Mouse (Mus musculus): ENCODE measurements around the gene 2300009A05Rik. TPM values are rescaled to one million over a fixed set of nuclear protein-coding genes. Genes with fewer than 3 reads are reported as not detected.

The 2300009A05Rik gene
- 75.0 and 84.6 TPM in 2 replicates for polyA plus RNA-seq (2015; fragmentation: Nextera tagmentation; extraction: Ambion mirVana)

DNA sequence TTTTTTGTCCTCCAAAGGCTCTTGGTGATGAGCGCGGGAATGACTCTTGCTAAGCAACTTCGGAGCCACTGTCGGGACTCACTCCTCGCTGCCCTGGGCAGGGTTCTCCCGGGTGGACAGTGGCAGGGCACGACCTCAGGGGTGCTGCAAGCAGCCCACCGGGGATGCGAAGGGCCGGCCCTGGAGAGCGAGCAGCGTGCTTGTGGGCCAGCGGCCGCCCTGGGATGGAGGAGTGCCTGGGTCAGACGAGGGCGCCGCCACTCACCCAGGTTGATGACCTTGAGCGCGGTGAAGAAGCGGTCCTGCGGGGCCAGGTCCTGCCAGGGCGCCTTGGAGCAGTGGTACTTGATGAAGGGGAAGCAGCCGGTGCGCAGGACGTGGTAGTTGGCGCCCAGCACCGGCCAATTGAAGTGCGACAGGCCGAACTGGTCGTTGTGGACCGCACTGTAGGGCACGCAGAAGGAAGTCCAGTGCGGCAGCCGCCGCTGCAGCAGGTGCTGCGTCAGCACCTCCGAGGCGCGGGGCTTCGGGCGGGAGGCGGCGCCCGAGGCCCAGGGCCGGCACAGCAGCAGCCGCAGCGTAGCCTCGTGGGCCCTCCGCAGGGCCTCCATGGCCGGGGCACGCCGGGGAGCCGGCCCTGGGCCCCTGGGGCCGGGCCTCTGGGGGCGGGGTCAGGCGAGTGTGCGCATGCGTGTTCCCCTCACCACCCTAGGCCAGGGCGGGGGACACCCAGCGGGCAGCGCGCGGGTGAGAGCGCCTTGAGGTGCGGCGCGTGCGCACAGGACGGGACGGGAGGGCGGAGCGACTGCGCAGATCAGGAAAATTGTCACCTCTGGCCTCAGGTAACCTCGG is at the start of gene 2300009A05Rik:
2300009A05Rik (minus strand) TSS at position 636 of the 852 bp plus-strand sequence.
- WGBS = 2% methylated on average over 72 of the region's 74 CpGs
- Histone ChIP-seq H3K4me2 (peak within 1 kb of the TSS; percentile 85), H3K27ac (replicated peaks) (peak within 1 kb of the TSS; percentile 89), H3K27me3 (replicated peaks) (no peaks in the 10 kb centered on the region), H3K4me3 (replicated peaks) (peak within 1 kb of the TSS; percentile 81), H3K36me3 (no peaks in the 10 kb centered on the region), H3K9ac (replicated peaks) (peak within 1 kb of the TSS; percentile 94), H3K9me3 (replicated peaks) (no peaks in the 10 kb centered on the region), H3K4me1 (peaks cover 13% of the 10 kb centered on the region)
- ATAC-seq (ENCODE audit: low FRiP score) = peak; percentile 96

DNA sequence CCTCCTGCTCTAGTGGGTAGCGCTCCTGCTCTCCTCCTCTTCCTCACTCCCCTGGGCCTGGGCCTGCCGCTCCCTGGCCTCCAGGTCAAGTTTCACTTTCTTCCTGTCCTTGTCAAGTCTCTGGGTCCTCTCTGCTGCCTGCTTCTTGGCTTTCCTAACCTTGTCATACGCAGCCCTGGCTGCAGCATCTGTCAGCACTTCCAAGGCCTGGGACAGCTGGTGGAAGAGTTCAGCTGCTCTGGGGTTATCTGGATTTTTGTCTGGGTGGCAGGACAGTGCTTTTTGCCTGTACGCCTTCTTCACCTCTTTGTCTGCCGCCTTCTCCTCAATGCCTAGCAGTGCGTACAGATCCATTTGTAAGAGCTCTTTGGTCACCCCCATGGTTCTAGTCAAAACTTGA is 44.6 kb upstream of the 2300009A05Rik start:
- H3K27ac ChIP-seq (replicated peaks) = no peak overlapping the region
- no peak overlapping the region for H3K4me2 ChIP-seq
- H3K9ac ChIP-seq (replicated peaks) = no peak overlapping the region
- H3K4me1 ChIP-seq = no peaks in the 10 kb centered on the region
- H3K9me3 ChIP-seq (replicated peaks) = no peaks in the 10 kb centered on the region
- no peaks in the 10 kb centered on the region for H3K36me3 ChIP-seq
- WGBS = 87% methylated on average over 6 of the region's 6 CpGs
- ATAC-seq (ENCODE audit: low FRiP score) = no peak
- H3K4me3 ChIP-seq (replicated peaks) = no peak overlapping the region
- H3K27me3 ChIP-seq (replicated peaks) = no peaks in the 10 kb centered on the region

DNA sequence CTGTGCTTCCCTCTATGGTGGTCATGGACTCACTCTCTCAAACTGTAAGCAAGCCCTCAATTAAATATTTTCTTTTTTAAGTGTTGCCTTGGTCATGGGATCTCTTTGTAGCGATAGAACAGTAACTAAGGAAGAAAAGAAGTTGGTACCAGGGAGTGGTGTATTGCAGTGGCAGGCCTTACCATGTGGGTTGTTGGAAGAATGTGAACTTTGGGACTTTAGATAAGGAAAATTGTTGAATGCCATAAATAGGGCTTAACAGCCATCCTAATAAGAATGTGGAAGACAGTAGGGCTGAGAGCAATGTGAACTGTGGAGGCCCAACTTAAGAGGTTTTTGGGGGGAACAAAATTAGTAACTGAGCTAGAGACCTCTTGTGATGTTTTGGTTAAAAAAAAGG is 31.6 kb upstream of the 2300009A05Rik start:
- Histone ChIP-seq H3K9ac (replicated peaks) (no peak overlapping the region), H3K4me1 (no peaks in the 10 kb centered on the region), H3K4me3 (replicated peaks) (no peak overlapping the region), H3K27me3 (replicated peaks) (no peaks in the 10 kb centered on the region), H3K27ac (replicated peaks) (no peak overlapping the region), H3K36me3 (no peaks in the 10 kb centered on the region), H3K9me3 (replicated peaks) (no peaks in the 10 kb centered on the region), H3K4me2 (no peak overlapping the region)
- ATAC-seq (ENCODE audit: low FRiP score) = no peak
- 83% methylated on average over 1 of the region's 1 CpGs for whole genome bisulfite sequencing

DNA sequence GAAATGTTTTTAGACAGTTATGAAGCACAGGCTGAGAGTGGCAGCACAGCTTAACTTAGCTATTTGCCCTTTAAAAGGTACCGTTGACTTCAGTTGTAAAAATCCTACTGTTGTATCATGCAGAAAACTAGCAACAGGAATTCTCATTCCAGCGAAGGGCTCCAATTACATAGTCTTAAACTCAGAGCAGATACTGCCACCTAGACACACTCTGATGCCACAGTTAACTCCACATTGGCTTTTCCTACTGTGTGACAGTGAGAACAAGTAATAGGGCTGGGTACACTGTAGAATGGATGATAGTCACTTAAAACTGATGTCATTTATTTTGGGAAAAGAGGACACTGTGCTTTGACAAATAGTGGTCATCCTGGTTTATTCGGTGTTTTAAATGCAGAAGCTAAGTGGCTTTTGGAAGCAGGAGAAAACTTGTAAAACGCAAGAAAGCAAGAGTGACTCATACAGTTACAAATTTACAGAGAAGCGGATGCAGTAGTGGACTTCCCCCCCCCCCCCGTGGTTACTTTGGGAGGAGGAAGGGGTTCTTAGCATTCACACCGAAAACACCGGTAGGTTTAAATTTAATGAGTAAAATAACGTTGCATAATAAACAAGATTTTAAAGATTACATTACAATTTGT is 22.2 kb upstream of the 2300009A05Rik start:
- no peak overlapping the region for H3K27ac ChIP-seq (replicated peaks)
- no peak for ATAC-seq (ENCODE audit: low FRiP score)
- 63% methylated on average over 9 of the region's 9 CpGs for WGBS

DNA sequence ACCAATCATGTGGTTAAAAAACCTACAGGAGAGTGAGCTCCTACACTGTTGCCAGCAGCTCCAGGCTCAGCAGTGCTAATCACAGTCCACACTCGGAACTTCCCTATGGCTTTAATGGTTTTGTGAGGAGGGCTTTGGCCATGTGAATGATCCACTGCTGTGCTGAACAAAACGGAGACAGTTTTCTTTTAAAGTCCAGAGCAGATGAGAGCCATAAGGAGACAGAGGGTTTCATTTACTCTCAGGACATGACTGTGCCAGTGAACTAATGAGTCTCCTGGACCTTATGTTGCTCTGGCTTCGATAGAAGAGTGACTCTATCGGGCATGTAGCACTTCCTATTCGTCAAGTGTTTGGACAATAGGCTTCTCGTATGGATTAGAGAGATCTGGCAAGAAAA is 21.4 kb upstream of the 2300009A05Rik start:
- Histone ChIP-seq H3K9ac (replicated peaks) (no peak overlapping the region), H3K4me2 (no peak overlapping the region), H3K9me3 (replicated peaks) (no peaks in the 10 kb centered on the region), H3K4me1 (0 out of 2 replicates have a peak, but pooled peaks cover 3% of the 10 kb centered on the region), H3K36me3 (no peaks in the 10 kb centered on the region), H3K27me3 (replicated peaks) (no peaks in the 10 kb centered on the region), H3K4me3 (replicated peaks) (no peak overlapping the region), H3K27ac (replicated peaks) (no peak overlapping the region)
- ATAC-seq (ENCODE audit: low FRiP score) = no peak
- 16% methylated on average over 6 of the region's 6 CpGs for WGBS

More for the DNA sequence above, 22.2 kb upstream of the 2300009A05Rik start:
- Histone ChIP-seq H3K27me3 (replicated peaks) (no peaks in the 10 kb centered on the region), H3K4me2 (no peak overlapping the region), H3K9me3 (replicated peaks) (no peaks in the 10 kb centered on the region), H3K9ac (replicated peaks) (no peak overlapping the region), H3K36me3 (no peaks in the 10 kb centered on the region), H3K4me3 (replicated peaks) (no peak overlapping the region), H3K4me1 (0 out of 2 replicates have a peak, but pooled peaks cover 3% of the 10 kb centered on the region)

DNA sequence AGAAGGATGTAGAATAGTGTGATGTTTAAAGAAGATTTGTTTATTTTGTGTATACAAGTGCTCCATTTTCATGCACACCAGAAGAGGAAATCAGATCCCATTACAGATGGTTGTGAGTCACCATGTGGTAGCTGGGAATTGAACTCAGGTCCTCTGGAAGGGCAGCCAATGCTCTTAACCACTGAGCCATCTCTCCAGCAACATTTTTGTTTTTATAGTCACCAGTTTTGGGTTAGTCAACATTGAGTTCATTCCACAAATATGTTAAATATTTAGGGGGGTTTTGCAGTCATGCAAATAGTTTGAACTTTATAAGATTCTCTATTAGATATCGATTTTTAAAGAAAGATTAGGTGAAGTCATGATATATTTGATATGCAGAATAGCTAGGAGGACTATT is 1.1 kb upstream of the 2300009A05Rik start:
- Histone ChIP-seq H3K9me3 (replicated peaks) (no peaks in the 10 kb centered on the region), H3K4me1 (peaks cover 13% of the 10 kb centered on the region), H3K27ac (replicated peaks) (no peak overlapping the region), H3K36me3 (no peaks in the 10 kb centered on the region), H3K4me3 (replicated peaks) (no peak overlapping the region), H3K27me3 (replicated peaks) (no peaks in the 10 kb centered on the region), H3K9ac (replicated peaks) (no peak overlapping the region), H3K4me2 (no peak overlapping the region)
- WGBS = 98% methylated on average over 1 of the region's 1 CpGs
- ATAC-seq (ENCODE audit: low FRiP score) = no peak

DNA sequence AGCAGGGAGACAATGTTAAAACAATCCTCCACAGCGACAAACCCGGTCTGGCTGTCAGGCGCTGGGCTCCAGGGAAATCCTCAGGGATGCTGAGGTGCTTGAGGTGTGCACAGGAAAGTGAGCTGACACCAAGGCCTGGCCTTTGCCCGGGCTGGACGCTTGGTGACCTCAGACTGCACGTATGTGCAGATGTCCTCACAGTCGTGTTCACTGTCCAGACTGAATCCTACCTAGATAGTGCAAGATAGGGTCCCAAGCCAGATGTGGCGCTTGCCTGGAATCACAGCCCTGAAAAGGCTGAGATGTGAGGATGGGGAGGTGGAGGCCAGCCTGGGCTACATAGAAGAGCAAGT is 393 bp upstream of the 2300009A05Rik start:
- no peaks in the 10 kb centered on the region for H3K27me3 ChIP-seq (replicated peaks)
- peak overlapping the region; percentile 94 for H3K9ac ChIP-seq (replicated peaks)
- H3K9me3 ChIP-seq (replicated peaks) = no peaks in the 10 kb centered on the region
- ATAC-seq (ENCODE audit: low FRiP score) = peak; percentile 64; the same call in 1 of the 2 replicates
- H3K36me3 ChIP-seq = no peaks in the 10 kb centered on the region
- H3K4me3 ChIP-seq (replicated peaks) = peak overlapping the region; percentile 81
- H3K4me1 ChIP-seq = peaks cover 13% of the 10 kb centered on the region
- peak overlapping the region; percentile 89 for H3K27ac ChIP-seq (replicated peaks)
- 5% methylated on average over 8 of the region's 8 CpGs for WGBS
- H3K4me2 ChIP-seq = peak overlapping the region; percentile 85

DNA sequence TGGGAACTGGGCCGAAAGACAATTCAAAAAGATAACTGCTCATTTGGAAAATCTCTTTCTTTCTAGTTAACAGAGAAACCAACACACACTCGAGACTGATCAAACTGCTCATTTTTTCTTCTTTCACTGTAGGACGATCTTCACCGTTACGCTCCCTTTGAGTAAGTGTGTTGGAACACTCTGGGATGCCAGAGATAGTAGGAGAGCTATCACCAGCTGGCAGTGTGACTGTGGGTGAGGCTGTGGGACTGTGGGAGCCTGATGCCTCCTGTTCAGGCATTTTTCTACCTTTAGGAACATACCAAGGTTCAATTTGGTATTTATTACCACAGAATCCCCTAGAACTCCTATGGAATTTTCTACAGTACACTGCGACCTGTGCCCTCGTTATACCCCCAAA is 3.4 kb downstream of the 2300009A05Rik start:
- no peak overlapping the region for H3K9ac ChIP-seq (replicated peaks)
- H3K4me1 ChIP-seq = peaks cover 13% of the 10 kb centered on the region
- H3K4me3 ChIP-seq (replicated peaks) = no peak overlapping the region
- peak overlapping the region; percentile 23; the same call in 1 of the 2 replicates for H3K4me2 ChIP-seq
- no peaks in the 10 kb centered on the region for H3K27me3 ChIP-seq (replicated peaks)
- no peak for ATAC-seq (ENCODE audit: low FRiP score)
- WGBS = 61% methylated on average over 7 of the region's 7 CpGs
- H3K27ac ChIP-seq (replicated peaks) = 0 out of 2 replicates have a peak overlapping the region, but pooled peaks have one; percentile 9
- no peaks in the 10 kb centered on the region for H3K36me3 ChIP-seq
- H3K9me3 ChIP-seq (replicated peaks) = no peaks in the 10 kb centered on the region

DNA sequence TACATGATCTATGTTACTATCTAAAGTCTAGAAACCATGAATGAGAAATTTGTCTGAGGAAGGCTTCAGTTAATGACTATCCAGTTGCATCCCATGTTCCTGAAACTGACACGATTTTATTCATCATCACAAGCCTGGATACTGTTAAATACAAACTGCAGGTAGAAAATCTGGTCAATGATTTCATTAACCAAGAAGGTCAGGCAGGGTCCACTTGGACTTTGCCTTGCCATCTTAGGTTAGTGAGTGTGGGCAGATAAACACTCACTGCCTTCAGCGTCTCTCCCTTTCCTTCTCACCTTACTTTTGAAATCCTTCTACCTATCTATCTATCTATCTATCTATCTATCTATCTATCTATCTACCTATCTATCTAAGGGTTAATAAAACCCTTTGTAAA is 7.7 kb downstream of the 2300009A05Rik start:
- no peak overlapping the region for H3K9ac ChIP-seq (replicated peaks)
- WGBS = 87% methylated on average over 2 of the region's 2 CpGs
- no peak for ATAC-seq (ENCODE audit: low FRiP score)

DNA sequence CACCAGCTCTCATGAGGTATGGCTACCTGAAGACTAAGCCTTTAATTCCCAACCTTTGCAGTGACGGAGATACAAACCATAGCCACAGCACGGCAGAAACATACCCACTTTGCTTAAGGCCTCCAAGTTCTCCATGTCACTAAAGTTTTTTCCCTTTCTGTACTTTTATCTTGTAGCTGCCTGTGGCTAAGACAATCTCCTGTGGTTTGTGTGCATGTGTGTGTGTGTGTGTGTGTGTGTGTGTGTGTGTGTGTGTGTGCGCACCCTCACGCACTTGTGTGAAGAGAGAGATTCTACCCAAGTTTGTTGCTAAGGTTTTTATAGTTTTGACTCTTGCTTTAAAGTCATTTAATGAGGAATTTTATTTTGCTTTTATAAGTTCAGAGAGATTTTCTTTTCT is 16.3 kb downstream of the 2300009A05Rik start:
- peaks cover 5% of the 10 kb centered on the region for H3K4me1 ChIP-seq
- H3K36me3 ChIP-seq = no peaks in the 10 kb centered on the region
- H3K27me3 ChIP-seq (replicated peaks) = no peaks in the 10 kb centered on the region
- H3K27ac ChIP-seq (replicated peaks) = no peak overlapping the region
- 87% methylated on average over 4 of the region's 4 CpGs for WGBS
- no peak overlapping the region for H3K4me2 ChIP-seq
- H3K9ac ChIP-seq (replicated peaks) = no peak overlapping the region
- no peaks in the 10 kb centered on the region for H3K9me3 ChIP-seq (replicated peaks)
- ATAC-seq (ENCODE audit: low FRiP score) = no peak
- no peak overlapping the region for H3K4me3 ChIP-seq (replicated peaks)

More for the DNA sequence above, 7.7 kb downstream of the 2300009A05Rik start:
- H3K4me2 ChIP-seq = no peak overlapping the region
- no peak overlapping the region for H3K4me3 ChIP-seq (replicated peaks)
- H3K9me3 ChIP-seq (replicated peaks) = no peaks in the 10 kb centered on the region
- H3K4me1 ChIP-seq = 0 out of 2 replicates have a peak, but pooled peaks cover 6% of the 10 kb centered on the region
- H3K27me3 ChIP-seq (replicated peaks) = no peaks in the 10 kb centered on the region
- H3K27ac ChIP-seq (replicated peaks) = no peak overlapping the region
- no peaks in the 10 kb centered on the region for H3K36me3 ChIP-seq

DNA sequence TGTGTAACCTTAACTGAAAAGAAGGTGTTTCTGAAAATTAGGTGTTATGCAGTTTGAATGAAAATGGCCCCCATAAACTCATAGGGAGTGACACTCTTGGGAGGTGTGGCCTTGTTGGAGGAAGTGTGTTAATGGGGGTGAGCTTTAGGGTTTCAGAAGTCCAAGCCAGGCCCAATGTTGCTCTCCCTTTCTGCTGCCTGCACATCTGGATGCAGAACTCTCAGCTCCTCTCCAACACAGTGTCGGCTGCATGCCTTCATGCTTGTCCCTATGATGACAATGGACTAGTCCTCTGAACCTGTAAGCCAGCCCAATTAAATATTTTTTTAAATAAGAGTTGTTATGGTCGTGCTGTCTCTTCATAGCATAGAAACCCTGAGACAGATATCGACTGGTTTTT is 18.7 kb downstream of the 2300009A05Rik start:
- Histone ChIP-seq H3K9me3 (replicated peaks) (no peaks in the 10 kb centered on the region), H3K4me1 (peaks cover 25% of the 10 kb centered on the region), H3K4me2 (no peak overlapping the region), H3K36me3 (no peaks in the 10 kb centered on the region), H3K4me3 (replicated peaks) (no peak overlapping the region), H3K27ac (replicated peaks) (no peak overlapping the region), H3K27me3 (replicated peaks) (no peaks in the 10 kb centered on the region), H3K9ac (replicated peaks) (no peak overlapping the region)
- ATAC-seq (ENCODE audit: low FRiP score) = no peak
- WGBS = 86% methylated on average over 3 of the region's 3 CpGs

DNA sequence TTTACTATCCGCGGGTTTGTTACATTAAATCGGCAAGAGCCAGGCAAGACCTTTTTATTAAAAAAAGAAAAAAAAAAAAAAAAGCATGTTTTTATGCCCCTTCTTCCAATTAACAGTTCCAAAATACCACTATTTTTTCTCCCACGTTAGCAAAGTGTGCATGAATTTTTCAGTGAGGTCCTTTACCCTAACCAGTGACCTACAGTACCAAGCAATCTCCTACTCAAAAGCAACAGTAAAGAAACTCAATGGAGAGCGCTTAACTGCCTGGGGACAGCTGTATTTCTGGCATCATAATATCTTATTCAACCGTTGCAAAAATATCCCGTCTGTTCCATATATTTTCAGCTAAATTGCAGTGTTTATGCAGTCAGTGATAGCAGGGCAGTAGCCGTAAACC is 20.9 kb downstream of the 2300009A05Rik start:
- no peaks in the 10 kb centered on the region for H3K36me3 ChIP-seq
- no peak for ATAC-seq (ENCODE audit: low FRiP score)
- peak overlapping the region; percentile 93 for H3K4me2 ChIP-seq
- 12% methylated on average over 8 of the region's 8 CpGs for WGBS
- no peaks in the 10 kb centered on the region for H3K9me3 ChIP-seq (replicated peaks)
- H3K27me3 ChIP-seq (replicated peaks) = no peaks in the 10 kb centered on the region
- H3K4me3 ChIP-seq (replicated peaks) = peak overlapping the region; percentile 89
- H3K27ac ChIP-seq (replicated peaks) = peak overlapping the region; percentile 86
- H3K9ac ChIP-seq (replicated peaks) = peak overlapping the region; percentile 83
- H3K4me1 ChIP-seq = peaks cover 31% of the 10 kb centered on the region
